In genomic region chr10:99136337-99136736, GRCm38 (mm10) we compare ENCODE assay signal across 22 mouse cellular contexts. TPM values are rescaled to one million over a fixed set of nuclear protein-coding genes. Genes with fewer than 3 reads are reported as not detected.
DNase-seq lines count a peak whose midpoint lies in the region; ATAC-seq and TF ChIP-seq lines count a peak whose summit lies in the region.
"Had no signal": no experiment of that assay in that cellular context is flagged by ENCODE, and none has a peak within 500 bp of the region (broad histone marks: within the 10 kb centered on the region; RNA-seq: fewer than 3 reads in every experiment).

No protein-coding gene starts in this region.

- H3K27me3 ChIP-seq in embryonic facial prominence, embryonic 14.5 days (replicated peaks; ENCODE audit: control insufficient read depth, insufficient read depth, low read length): no peaks in the 10 kb centered on the region
- no peaks in the 10 kb centered on the region for H3K27me3 ChIP-seq in embryonic facial prominence, embryonic 10.5 days (replicated peaks; ENCODE audit: low read depth, poor library complexity, severe bottlenecking)
- H3K27me3 ChIP-seq in limb, embryonic 14.5 days (ENCODE audit: control insufficient read depth, insufficient read depth, low read length): no peaks in the 10 kb centered on the region
- no peaks in the 10 kb centered on the region for H3K27me3 ChIP-seq in limb, embryonic 10.5 days (ENCODE audit: low read depth, poor library complexity, severe bottlenecking)
- no peaks in the 10 kb centered on the region for H3K27me3 ChIP-seq in neural tube, embryonic 15.5 days (replicated peaks)
- H3K27me3 ChIP-seq: neural tube, embryonic 13.5 days had no signal

- 68% methylated on average over 5 of the region's 5 CpGs for WGBS in embryonic facial prominence, embryonic 14.5 days
- 86% methylated on average over 5 of the region's 5 CpGs for WGBS in embryonic facial prominence, embryonic 10.5 days
- WGBS in limb, embryonic 14.5 days: 66% methylated on average over 5 of the region's 5 CpGs
- 94% methylated on average over 5 of the region's 5 CpGs for WGBS in limb, embryonic 10.5 days
- 64% methylated on average over 5 of the region's 5 CpGs for whole genome bisulfite sequencing in neural tube, embryonic 15.5 days

- no peak overlapping the region for H3K27ac ChIP-seq in embryonic facial prominence, embryonic 14.5 days (replicated peaks; ENCODE audit: low read depth, low read length)
- no peak overlapping the region for H3K27ac ChIP-seq in embryonic facial prominence, embryonic 10.5 days (replicated peaks)
- no peak overlapping the region for H3K27ac ChIP-seq in limb, embryonic 14.5 days (replicated peaks; ENCODE audit: low read depth, low read length)
- no peak overlapping the region for H3K27ac ChIP-seq in limb, embryonic 10.5 days
- H3K27ac ChIP-seq in neural tube, embryonic 15.5 days (replicated peaks): 0 out of 2 replicates have a peak overlapping the region, but pooled peaks have one; percentile 14
- H3K27ac ChIP-seq: heart, embryonic 10.5 days; neural tube, embryonic 13.5 days had no signal

- H3K4me1 ChIP-seq in embryonic facial prominence, embryonic 14.5 days (ENCODE audit: control insufficient read depth, insufficient read depth, low read length): no peaks in the 10 kb centered on the region
- H3K4me1 ChIP-seq in embryonic facial prominence, embryonic 10.5 days: no peaks in the 10 kb centered on the region
- peaks cover 2% of the 10 kb centered on the region; the same call in 1 of the 2 replicates for H3K4me1 ChIP-seq in limb, embryonic 14.5 days (ENCODE audit: control insufficient read depth, insufficient read depth, low read length)
- H3K4me1 ChIP-seq in limb, embryonic 10.5 days: peaks cover under 1% of the 10 kb centered on the region; the same call in 1 of the 2 replicates
- peaks cover 7% of the 10 kb centered on the region; the same call in 1 of the 2 replicates for H3K4me1 ChIP-seq in neural tube, embryonic 15.5 days

- peak; percentile 37 for DNase-seq in embryonic facial prominence, embryonic 14.5 days (ENCODE audit: low spot score)
- no peak for DNase-seq in embryonic facial prominence, embryonic 10.5 days (ENCODE audit: low spot score)
- DNase-seq in limb, embryonic 14.5 days (ENCODE audit: low spot score): peak; percentile 35
- no peak for DNase-seq in limb, embryonic 10.5 days (ENCODE audit: low spot score)
- no peak for DNase-seq in neural tube, embryonic 10.5 days (ENCODE audit: extremely low spot score, low spot score)
- peak; percentile 49 for DNase-seq in brain, embryonic 14.5 days (ENCODE audit: low read depth)
- no peak for DNase-seq in spleen, postnatal 4 days (ENCODE audit: low spot score in 2 of 2)
- DNase-seq: cerebellum, postnatal 36 days; gastrocnemius, postnatal 25 days; heart, postnatal 36 days; kidney, adult 18-20 months; kidney, postnatal 14 days; right cerebral cortex, adult 18-20 months; thymus, postnatal 4 days had no signal

- no peak for TF ChIP-seq POLR2A in limb, embryonic 14.5 days (IDR thresholded peaks at IDR 0.05; ENCODE audit: borderline replicate concordance, extremely low read depth, insufficient read depth, insufficient read length)
- TF ChIP-seq POLR2A in brain, embryonic 14.5 days (IDR thresholded peaks at IDR 0.05; ENCODE audit: borderline replicate concordance, extremely low read depth, insufficient read depth, insufficient read length, poor library complexity, severe bottlenecking): no peak

- H3K9me3 ChIP-seq in embryonic facial prominence, embryonic 14.5 days (ENCODE audit: control insufficient read depth, low read length): no peaks in the 10 kb centered on the region
- no peaks in the 10 kb centered on the region for H3K9me3 ChIP-seq in embryonic facial prominence, embryonic 10.5 days
- H3K9me3 ChIP-seq in limb, embryonic 14.5 days (ENCODE audit: control insufficient read depth, low read length): no peaks in the 10 kb centered on the region
- H3K9me3 ChIP-seq in limb, embryonic 10.5 days (replicated peaks): no peaks in the 10 kb centered on the region
- H3K9me3 ChIP-seq in neural tube, embryonic 15.5 days (replicated peaks): no peaks in the 10 kb centered on the region
- H3K9me3 ChIP-seq: heart, embryonic 10.5 days; neural tube, embryonic 13.5 days had no signal

- no peak for ATAC-seq in embryonic facial prominence, embryonic 14.5 days (ENCODE audit: low read depth)
- ATAC-seq in limb, embryonic 14.5 days (ENCODE audit: low FRiP score, low read depth): no peak
- no peak for ATAC-seq in neural tube, embryonic 15.5 days (ENCODE audit: low FRiP score)
- ATAC-seq: CD4-positive, CD25-positive, alpha-beta regulatory T cell, adult 4 months had no signal

- H3K9ac ChIP-seq in embryonic facial prominence, embryonic 14.5 days (ENCODE audit: low read depth, low read length): no peak overlapping the region
- H3K9ac ChIP-seq in limb, embryonic 14.5 days (ENCODE audit: low read depth, low read length, severe bottlenecking): no peak overlapping the region
- no peak overlapping the region for H3K9ac ChIP-seq in neural tube, embryonic 15.5 days (replicated peaks)
- H3K9ac ChIP-seq: neural tube, embryonic 13.5 days had no signal

- TF ChIP-seq CTCF in brain, embryonic 14.5 days (IDR thresholded peaks at IDR 0.05; ENCODE audit: borderline replicate concordance, extremely low read depth, insufficient read depth, insufficient read length): no peak

- peaks cover 6% of the 10 kb centered on the region; the same call in 1 of the 2 replicates for H3K36me3 ChIP-seq in embryonic facial prominence, embryonic 14.5 days (ENCODE audit: control insufficient read depth, insufficient read depth, low read length)
- H3K36me3 ChIP-seq in embryonic facial prominence, embryonic 10.5 days (replicated peaks): peaks cover 62% of the 10 kb centered on the region
- H3K36me3 ChIP-seq in limb, embryonic 14.5 days (ENCODE audit: control insufficient read depth, insufficient read depth, low read length): peaks cover 4% of the 10 kb centered on the region
- peaks cover 53% of the 10 kb centered on the region for H3K36me3 ChIP-seq in limb, embryonic 10.5 days
- H3K36me3 ChIP-seq in neural tube, embryonic 15.5 days: peaks cover 11% of the 10 kb centered on the region; the same call in 1 of the 2 replicates

- H3K4me2 ChIP-seq in embryonic facial prominence, embryonic 14.5 days (ENCODE audit: low read depth, low read length): no peak overlapping the region
- H3K4me2 ChIP-seq in limb, embryonic 14.5 days (replicated peaks; ENCODE audit: low read depth, low read length, severe bottlenecking): no peak overlapping the region
- no peak overlapping the region for H3K4me2 ChIP-seq in neural tube, embryonic 15.5 days
- H3K4me2 ChIP-seq: neural tube, embryonic 13.5 days had no signal

- H3K4me3 ChIP-seq in embryonic facial prominence, embryonic 14.5 days (ENCODE audit: low read depth, low read length): no peak overlapping the region
- no peak overlapping the region for H3K4me3 ChIP-seq in embryonic facial prominence, embryonic 10.5 days
- H3K4me3 ChIP-seq in limb, embryonic 14.5 days (replicated peaks; ENCODE audit: low read length): no peak overlapping the region
- H3K4me3 ChIP-seq in limb, embryonic 10.5 days: no peak overlapping the region
- H3K4me3 ChIP-seq in neural tube, embryonic 15.5 days (replicated peaks): no peak overlapping the region
- H3K4me3 ChIP-seq: heart, embryonic 10.5 days; neural tube, embryonic 13.5 days had no signal

RNA-seq across cellular contexts. Expression of gene Phxr2, which starts 10.2 kb away (rescaled TPM):
- polyA plus RNA-seq in embryonic facial prominence, embryonic 14.5 days (2014; fragmentation: Nextera tagmentation; extraction: Ambion mirVana): not detected in 2 replicates
- 0.13 and 0.21 TPM in 2 replicates for polyA plus RNA-seq in embryonic facial prominence, embryonic 10.5 days (2016; fragmentation: Nextera tagmentation; extraction: Ambion mirVana)
- polyA plus RNA-seq in limb, embryonic 14.5 days (2012; rRNA removed): not detected in 2 replicates
- polyA plus RNA-seq in limb, embryonic 14.5 days (2014; fragmentation: Nextera tagmentation; extraction: Ambion mirVana): not detected in 2 replicates
- 0.20 TPM in 1 of 2 replicates, not detected in the other for polyA plus RNA-seq in limb, embryonic 10.5 days (2016; fragmentation: Nextera tagmentation; extraction: Ambion mirVana)
- not detected in 2 replicates for polyA plus RNA-seq in neural tube, embryonic 15.5 days (2015; fragmentation: Nextera tagmentation; extraction: Ambion mirVana)
- polyA plus RNA-seq in brain, embryonic 14.5 days (2012; rRNA removed): not detected in 2 replicates
- polyA plus RNA-seq: embryonic facial prominence, embryonic 11.5 days; heart, embryonic 10.5 days; liver, adult 2 months; lung, embryonic 16.5 days; neural tube, embryonic 13.5 days; spleen, adult 2 months had no signal

RNA-seq across cellular contexts. Expression of gene Galnt4, which starts 28.4 kb away (rescaled TPM):
- 14.7 and 16.2 TPM in 2 replicates for polyA plus RNA-seq in embryonic facial prominence, embryonic 14.5 days (2014; fragmentation: Nextera tagmentation; extraction: Ambion mirVana)
- polyA plus RNA-seq in embryonic facial prominence, embryonic 10.5 days (2016; fragmentation: Nextera tagmentation; extraction: Ambion mirVana): 4.1 and 5.4 TPM in 2 replicates
- 3.5 and 4.3 TPM in 2 replicates for polyA plus RNA-seq in limb, embryonic 14.5 days (2012; rRNA removed)
- polyA plus RNA-seq in limb, embryonic 14.5 days (2014; fragmentation: Nextera tagmentation; extraction: Ambion mirVana): 13.0 and 13.8 TPM in 2 replicates
- polyA plus RNA-seq in limb, embryonic 10.5 days (2016; fragmentation: Nextera tagmentation; extraction: Ambion mirVana): 5.7 and 6.0 TPM in 2 replicates
- 2.7 and 4.2 TPM in 2 replicates for polyA plus RNA-seq in neural tube, embryonic 15.5 days (2015; fragmentation: Nextera tagmentation; extraction: Ambion mirVana)
- polyA plus RNA-seq in brain, embryonic 14.5 days (2012; rRNA removed): 0.69 and 1.8 TPM in 2 replicates

RNA-seq across cellular contexts. Expression of gene Poc1b, which starts 29.5 kb away (rescaled TPM):
- polyA plus RNA-seq in embryonic facial prominence, embryonic 14.5 days (2014; fragmentation: Nextera tagmentation; extraction: Ambion mirVana): 18.9 and 22.5 TPM in 2 replicates
- 32.6 and 33.3 TPM in 2 replicates for polyA plus RNA-seq in embryonic facial prominence, embryonic 10.5 days (2016; fragmentation: Nextera tagmentation; extraction: Ambion mirVana)
- polyA plus RNA-seq in limb, embryonic 14.5 days (2012; rRNA removed): 23.1 and 25.3 TPM in 2 replicates
- polyA plus RNA-seq in limb, embryonic 14.5 days (2014; fragmentation: Nextera tagmentation; extraction: Ambion mirVana): 23.4 and 27.9 TPM in 2 replicates
- 39.2 and 39.9 TPM in 2 replicates for polyA plus RNA-seq in limb, embryonic 10.5 days (2016; fragmentation: Nextera tagmentation; extraction: Ambion mirVana)
- 9.3 and 14.1 TPM in 2 replicates for polyA plus RNA-seq in neural tube, embryonic 15.5 days (2015; fragmentation: Nextera tagmentation; extraction: Ambion mirVana)
- 26.7 and 26.8 TPM in 2 replicates for polyA plus RNA-seq in brain, embryonic 14.5 days (2012; rRNA removed)

Comparison
In these comparisons a context has a peak if more than half of its experiments do, and no peak if none do; other contexts are left out.
1. DNase-seq: peak in embryonic facial prominence, embryonic 14.5 days (single experiment), limb, embryonic 14.5 days (single experiment) and brain, embryonic 14.5 days (single experiment); none in embryonic facial prominence, embryonic 10.5 days (single experiment), limb, embryonic 10.5 days (single experiment), neural tube, embryonic 10.5 days (single experiment) and spleen, postnatal 4 days (0 of 2).